Mouse (Mus musculus) liver, adult (tissue): ENCODE measurements around the gene Spryd3.

Source experiments
- GATA4 ChIP-seq: IDR thresholded peaks from 2 replicates; pipeline ENCODE4 v1.6.1; 2014; ENCODE audit warnings: mild to moderate bottlenecking, low read length; ENCODE audit not compliant: insufficient replicate concordance

Gene Spryd3

GRCm38 (mm10) chr15:102108651-102109525 lies 27.1 kb downstream of the Spryd3 start:
- TF ChIP-seq GATA4 = no peak

GRCm38 (mm10) chr15:102107689-102108573 lies 28.1 kb downstream of the Spryd3 start:
- TF ChIP-seq GATA4 = no peak

- TF ChIP-seq GATA4 = no peak
These were observed 29.1 kb downstream of the Spryd3 start for GRCm38 (mm10) chr15:102106754-102107456.

- no peak for TF ChIP-seq GATA4
These were observed 30.0 kb downstream of the Spryd3 start for GRCm38 (mm10) chr15:102105764-102106730.

- TF ChIP-seq GATA4 = no peak
These were observed 30.7 kb downstream of the Spryd3 start for GRCm38 (mm10) chr15:102105360-102105759.

GRCm38 (mm10) chr15:102103947-102104555 lies 32.0 kb downstream of the Spryd3 start:
- TF ChIP-seq GATA4 = no peak

GRCm38 (mm10) chr15:102103371-102103946 lies 32.6 kb downstream of the Spryd3 start:
- TF ChIP-seq GATA4 = no peak

GRCm38 (mm10) chr15:102102548-102103121 lies 33.4 kb downstream of the Spryd3 start:
- TF ChIP-seq GATA4 = no peak

- TF ChIP-seq GATA4 = no peak
These were observed 34.1 kb downstream of the Spryd3 start for GRCm38 (mm10) chr15:102101672-102102541.

- TF ChIP-seq GATA4 = no peak
These were observed 34.9 kb downstream of the Spryd3 start for GRCm38 (mm10) chr15:102100996-102101671.

- no peak for TF ChIP-seq GATA4
These were observed 35.7 kb downstream of the Spryd3 start, which contains the start of gene Tns2 for GRCm38 (mm10) chr15:102100161-102100981. Tns2 (plus strand) TSS chr15:102100413.
